Mouse (Mus musculus) ES-E14 (cell line): Measurements from ENCODE around the gene Sh3d21. TPM values are rescaled to one million over a fixed set of nuclear protein-coding genes. Genes with fewer than 3 reads are reported as not detected.

Experiments
- DNase-seq: peaks from one replicate; pipeline ENCODE4 v3.0.0-alpha.2; 2013; ENCODE audit warnings: low read depth, low spot score
- H3K27ac ChIP-seq: 2 replicates; pipeline ENCODE4 v1.5.1; 2012; ENCODE audit warnings: low read depth, mild to moderate bottlenecking, low read length, moderate library complexity, mixed read lengths; ENCODE audit not compliant: poor library complexity, insufficient read depth, severe bottlenecking
- H3K36me3 ChIP-seq: 2 replicates; pipeline ENCODE4 v1.6.1; 2012; ENCODE audit warnings: mild to moderate bottlenecking, low read length, moderate library complexity, mixed read lengths; ENCODE audit not compliant: control insufficient read depth, poor library complexity, insufficient read depth, severe bottlenecking
- H3K4me1 ChIP-seq, 2 experiments: fragments of 150-350 bp in 1 of 2; sonication (generic) in 1 of 2; 2 replicates each; pipeline ENCODE4 v1.6.1; 2012; ENCODE audit warnings: low read length in 2 of 2, mild to moderate bottlenecking in 1 of 2, mixed read lengths in 1 of 2; ENCODE audit not compliant: control insufficient read depth in 2 of 2, insufficient read depth in 2 of 2, poor library complexity in 1 of 2
- H3K4me3 ChIP-seq, 2 experiments: fragments of 150-350 bp in 1 of 2; sonication (generic) in 1 of 2; 2 replicates each; pipeline ENCODE4 v1.5.1; 2012; ENCODE audit warnings: low read length in 2 of 2, low read depth in 1 of 2, mild to moderate bottlenecking in 1 of 2, mixed read lengths in 1 of 2; ENCODE audit not compliant: insufficient read depth in 1 of 2, poor library complexity in 1 of 2, severe bottlenecking in 1 of 2
- H3K9ac ChIP-seq: 2 replicates; pipeline ENCODE4 v1.6.1; 2012; ENCODE audit warnings: low read depth, mild to moderate bottlenecking, low read length, mixed read lengths; ENCODE audit not compliant: poor library complexity, insufficient read depth, severe bottlenecking
- H3K9me3 ChIP-seq: fragments of 150-350 bp; sonication (generic); 2 replicates; pipeline ENCODE4 v1.6.1; 2012; ENCODE audit warnings: low read depth, mild to moderate bottlenecking, low read length; ENCODE audit not compliant: control insufficient read depth, insufficient read depth
- CHD2 ChIP-seq: IDR thresholded peaks from 2 replicates; pipeline ENCODE4 v1.6.1; 2014; ENCODE audit warnings: mild to moderate bottlenecking, low read depth, low read length, inconsistent platforms
- HCFC1 ChIP-seq: IDR thresholded peaks from 2 replicates; pipeline ENCODE4 v1.6.1; 2012; ENCODE audit warnings: low read length, inconsistent platforms, borderline replicate concordance; ENCODE audit not compliant: insufficient read depth
- MAFK ChIP-seq: IDR thresholded peaks from 2 replicates; pipeline ENCODE4 v1.6.1; 2014; ENCODE audit warnings: mild to moderate bottlenecking, low read depth, low read length, inconsistent platforms; ENCODE audit not compliant: insufficient read depth
- ZC3H11A ChIP-seq: IDR thresholded peaks from 2 replicates; pipeline ENCODE4 v1.6.1; 2012; ENCODE audit warnings: low read depth, mild to moderate bottlenecking, inconsistent platforms, low read length, borderline replicate concordance
- ZNF384 ChIP-seq: IDR thresholded peaks from 2 replicates; pipeline ENCODE4 v1.6.1; 2012; ENCODE audit warnings: low read depth, low read length, inconsistent platforms
- in situ Hi-C, 2 experiments: fragments of 600-800 bp; cut with MboI; formaldehyde crosslinking; loops; one replicate each; pipeline ENCODE4 v1.15.1; 2025; ENCODE audit warnings: low sequenced_read_pairs in 2 of 2, inconsistent platforms in 1 of 2; ENCODE audit not compliant: unreplicated experiment in 2 of 2
- total RNA-seq: library from RNA; depleted of rRNA; stranded (reverse); fragments of 300-350 nt; gene quantifications from 2 replicates; pipeline ENCODE4 v1.2.3, GENCODE M21; 2012

Sh3d21 gene
- total RNA-seq, 1 experiment, result 2.4 TPM

DNA sequence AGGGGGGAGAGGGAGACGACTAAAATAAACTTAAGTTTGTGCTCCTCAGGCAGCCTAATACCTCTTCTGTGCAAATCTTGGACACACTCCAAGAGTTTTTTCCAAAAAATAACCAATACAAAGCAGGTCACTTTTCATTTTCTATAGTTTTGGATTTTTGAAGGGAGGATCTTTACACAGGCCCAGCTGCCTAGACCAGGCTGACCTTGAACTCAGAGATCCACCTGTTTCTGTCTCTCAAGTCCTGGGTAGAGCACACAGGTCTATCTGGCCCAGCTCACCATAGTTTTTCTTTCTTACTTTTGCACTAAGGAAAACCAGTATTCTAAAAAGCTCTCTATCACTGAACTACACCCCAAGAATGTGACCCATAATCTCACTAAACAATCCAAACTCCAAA, 36.7 kb upstream of the Sh3d21 start:
- H3K36me3 ChIP-seq, result peaks cover 8% of the 10 kb centered on the region; the same call in 1 of the 2 replicates
- no peak for DNase-seq
- no peak for TF ChIP-seq HCFC1
- no peak for TF ChIP-seq MAFK
- TF ChIP-seq ZC3H11A, result no peak
- no peak for TF ChIP-seq CHD2
- TF ChIP-seq ZNF384, result no peak
- no peak overlapping the region for H3K9ac ChIP-seq
- no peak overlapping the region for H3K27ac ChIP-seq
- peaks cover 11 to 17% of the 10 kb centered on the region in 2 experiments for H3K4me1 ChIP-seq
- in situ Hi-C loops, result no loop called here
- H3K4me3 ChIP-seq, result peak overlapping the region; percentile 91 to 94; a peak in 2 of 4 replicates
- no peaks in the 10 kb centered on the region for H3K9me3 ChIP-seq

DNA sequence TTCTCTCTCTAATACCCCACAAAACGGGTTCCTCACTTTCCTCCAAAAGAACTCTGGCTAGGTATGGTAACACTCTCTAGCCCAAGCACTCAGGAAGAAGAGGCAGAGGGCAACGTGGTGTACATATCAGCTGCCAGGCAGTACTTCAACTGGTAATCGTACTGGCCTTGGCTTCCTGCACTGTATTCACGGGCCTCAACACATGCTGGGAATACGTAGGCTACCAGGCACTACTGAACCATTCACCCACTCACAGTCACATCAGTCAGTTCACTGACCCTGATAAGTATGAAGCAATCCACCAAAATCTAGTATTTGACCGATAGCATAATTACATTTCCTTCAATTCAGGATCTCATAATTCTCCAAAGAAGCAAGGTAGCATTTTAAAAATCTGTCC, 36.3 kb upstream of the Sh3d21 start:
- peaks cover 8% of the 10 kb centered on the region; the same call in 1 of the 2 replicates for H3K36me3 ChIP-seq
- in situ Hi-C loops, result no loop called here

DNA sequence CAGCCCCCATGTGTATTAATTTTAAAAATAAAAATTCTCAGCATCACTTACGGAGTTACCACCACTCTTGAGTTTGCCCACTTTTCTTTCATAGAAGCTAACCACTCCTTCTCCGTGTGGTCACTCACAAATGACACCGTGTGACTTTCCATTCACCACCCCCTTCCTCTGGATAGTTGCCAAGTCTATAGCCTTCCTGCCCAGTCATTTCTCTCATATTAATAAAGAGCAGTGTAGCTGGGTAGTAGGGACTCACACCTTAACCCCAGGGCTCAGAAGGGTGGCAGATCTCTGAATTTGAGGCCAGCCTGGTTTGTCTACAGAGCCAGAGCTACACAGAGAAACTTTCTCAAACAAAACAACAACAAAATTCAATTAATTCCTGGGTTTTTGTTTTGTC, 34.2 kb upstream of the Sh3d21 start:
- no peak overlapping the region for H3K4me3 ChIP-seq
- H3K4me1 ChIP-seq, result peaks cover 0 to 6% of the 10 kb centered on the region in 2 experiments; a peak in 3 of 4 replicates
- peaks cover 12% of the 10 kb centered on the region for H3K36me3 ChIP-seq
- no peaks in the 10 kb centered on the region for H3K9me3 ChIP-seq
- no peak overlapping the region; the same call in 1 of the 2 replicates for H3K9ac ChIP-seq
- in situ Hi-C loops, result no loop called here
- TF ChIP-seq MAFK (no peak), ZNF384 (no peak), HCFC1 (no peak), CHD2 (no peak), ZC3H11A (no peak)
- DNase-seq, result no peak
- no peak overlapping the region for H3K27ac ChIP-seq

More for the DNA sequence above, 36.3 kb upstream of the Sh3d21 start:
- no peak for DNase-seq
- peaks cover 9 to 14% of the 10 kb centered on the region in 2 experiments for H3K4me1 ChIP-seq
- peak overlapping the region; percentile 8 to 46; a peak in 2 of 4 replicates for H3K4me3 ChIP-seq
- H3K9me3 ChIP-seq, result no peaks in the 10 kb centered on the region
- peak overlapping the region; percentile 41; the same call in 1 of the 2 replicates for H3K9ac ChIP-seq
- no peak overlapping the region for H3K27ac ChIP-seq
- TF ChIP-seq HCFC1, result no peak
- TF ChIP-seq ZNF384, result 0 out of 2 replicates have a peak, but pooled peaks have one; percentile 26

DNA sequence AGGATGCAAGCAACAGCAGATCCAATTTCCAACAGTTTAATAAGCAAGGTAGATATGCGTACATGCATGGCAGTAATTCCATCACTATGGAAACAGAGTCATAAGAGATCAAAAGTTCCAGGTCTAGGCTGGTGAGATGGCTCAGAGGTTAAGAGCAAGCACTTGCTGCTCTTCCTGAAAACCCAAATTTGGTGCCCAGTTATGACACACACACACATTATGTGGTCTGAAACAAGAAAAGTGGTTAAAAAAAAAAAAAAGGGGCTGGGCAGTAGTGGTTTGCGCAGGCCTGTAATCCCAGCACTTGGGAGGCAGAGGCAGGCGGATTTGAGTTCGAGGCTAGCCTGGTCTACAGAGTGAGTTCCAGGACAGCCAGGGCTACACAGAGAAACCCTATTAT, 31.6 kb upstream of the Sh3d21 start:
- in situ Hi-C loops, result no loop called here
- Histone ChIP-seq H3K36me3 (peaks cover 13% of the 10 kb centered on the region), H3K4me1 (peaks cover 0 to 2% of the 10 kb centered on the region in 2 experiments; a peak in 3 of 4 replicates), H3K27ac (no peak overlapping the region), H3K4me3 (no peak overlapping the region), H3K9ac (no peak overlapping the region), H3K9me3 (no peaks in the 10 kb centered on the region)
- TF ChIP-seq HCFC1 (no peak), ZNF384 (no peak), CHD2 (no peak), ZC3H11A (no peak), MAFK (no peak)
- no peak for DNase-seq

DNA sequence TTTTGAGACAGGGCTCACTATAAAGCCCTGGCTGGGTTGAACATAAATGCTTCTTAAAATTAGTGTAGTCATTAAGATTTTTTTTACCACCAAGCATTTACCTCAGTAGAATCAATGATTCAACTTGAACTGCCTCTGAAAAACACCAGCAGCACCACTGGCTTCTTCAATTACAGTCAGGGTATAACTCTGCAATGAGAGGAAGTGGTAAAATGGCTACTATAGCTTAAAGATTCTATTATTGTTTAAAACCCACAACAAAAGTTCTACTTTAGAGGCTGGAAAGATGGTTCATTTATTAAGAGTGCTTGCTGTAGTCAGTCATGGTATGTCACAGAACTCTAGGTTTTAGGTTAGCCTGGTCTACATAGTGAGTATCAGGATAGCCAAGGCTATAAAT, 30.9 kb upstream of the Sh3d21 start:
- no peak for TF ChIP-seq ZC3H11A
- TF ChIP-seq HCFC1, result no peak
- TF ChIP-seq MAFK, result no peak
- no peak for TF ChIP-seq ZNF384
- TF ChIP-seq CHD2, result no peak
- DNase-seq, result no peak
- Histone ChIP-seq H3K9me3 (no peaks in the 10 kb centered on the region), H3K4me1 (no peaks in the 10 kb centered on the region; a peak in 2 of 4 replicates), H3K9ac (no peak overlapping the region), H3K4me3 (no peak overlapping the region), H3K36me3 (peaks cover 13% of the 10 kb centered on the region), H3K27ac (no peak overlapping the region)
- in situ Hi-C loops, result no loop called here
